Mouse (Mus musculus) neural tube, embryonic 13.5 days (tissue): ENCODE results near the gene Klhl42. TPM values are rescaled to one million over a fixed set of nuclear protein-coding genes. Genes with fewer than 3 reads are reported as not detected.

Source experiments
- ATAC-seq: fragments of 200-750 bp; cut with Nextera tagmentation; 2 replicates; pipeline ENCODE4 v1.8.0; 2017; ENCODE audit warnings: low read depth, mild to moderate bottlenecking, moderate TSS enrichment, moderate library complexity
- H3K27ac ChIP-seq: fragments of 300-500 bp; sonication (generic); replicated peaks from 2 replicates; pipeline ENCODE4 v1.5.1; 2015; ENCODE audit warnings: moderate library complexity, mild to moderate bottlenecking, inconsistent platforms
- H3K27me3 ChIP-seq: fragments of 300-500 bp; sonication (generic); 2 replicates; pipeline ENCODE4 v1.6.1; 2015; ENCODE audit warnings: mild to moderate bottlenecking, inconsistent platforms
- H3K36me3 ChIP-seq: fragments of 300-500 bp; sonication (generic); 2 replicates; pipeline ENCODE4 v1.6.1; 2015; ENCODE audit warnings: mild to moderate bottlenecking, inconsistent platforms
- H3K4me1 ChIP-seq: fragments of 300-500 bp; sonication (generic); replicated peaks from 2 replicates; pipeline ENCODE4 v1.6.1; 2015; ENCODE audit warnings: inconsistent platforms
- H3K4me2 ChIP-seq: fragments of 300-500 bp; sonication (generic); 2 replicates; pipeline ENCODE4 v1.6.1; 2015; ENCODE audit warnings: inconsistent platforms, mild to moderate bottlenecking, moderate library complexity
- H3K4me3 ChIP-seq: fragments of 300-500 bp; sonication (generic); 2 replicates; pipeline ENCODE4 v1.5.1; 2015; ENCODE audit warnings: mild to moderate bottlenecking, inconsistent platforms
- H3K9ac ChIP-seq: fragments of 300-500 bp; sonication (generic); 2 replicates; pipeline ENCODE4 v1.6.1; 2015; ENCODE audit warnings: moderate library complexity, mild to moderate bottlenecking, inconsistent platforms
- H3K9me3 ChIP-seq: fragments of 300-500 bp; sonication (generic); 2 replicates; pipeline ENCODE4 v1.6.1; 2016; ENCODE audit warnings: inconsistent platforms
- WGBS: fragments of 180-500 bp; shearing (Covaris S2); methylation state at CpG from one replicate; pipeline ENCODE4 v1.1.7; 2015; 5-methylcytosine and 5-hydroxymethylcytosine counted together
- polyA plus RNA-seq: library from polyadenylated mRNA; unstranded; fragments of >200 nt; fragmentation: Nextera tagmentation; extraction: Ambion mirVana; gene quantifications from 2 replicates; pipeline ENCODE4 v1.2.1, GENCODE M21; 2015

Gene Klhl42
- polyA plus RNA-seq, 1 experiment from 2014 or later, result 5.6 TPM

DNA sequence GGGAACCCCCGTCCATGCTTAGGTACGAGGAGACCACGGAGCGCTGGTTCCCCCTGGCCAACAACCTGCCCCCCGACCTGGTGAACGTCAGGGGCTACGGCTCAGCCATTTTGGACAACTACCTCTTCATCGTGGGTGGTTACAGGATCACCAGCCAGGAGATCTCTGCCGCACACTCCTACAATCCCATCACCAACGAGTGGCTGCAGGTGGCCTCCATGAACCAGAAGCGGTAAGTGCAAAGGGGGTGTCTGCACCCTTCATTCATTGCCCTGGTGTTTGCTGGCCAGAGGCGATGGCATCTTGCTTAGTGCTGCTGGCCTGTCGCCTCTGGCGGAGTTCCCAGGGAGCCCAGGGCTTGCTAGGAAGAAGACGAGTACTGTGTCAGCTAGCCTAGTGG, 957 bp downstream of the Klhl42 start:
- Histone ChIP-seq H3K27me3 (peaks cover 9% of the 10 kb centered on the region), H3K4me1 (peaks cover 48% of the 10 kb centered on the region), H3K36me3 (0 out of 2 replicates have a peak, but pooled peaks cover 9% of the 10 kb centered on the region), H3K4me3 (peak overlapping the region; percentile 87), H3K9ac (peak overlapping the region; percentile 93), H3K27ac (peak overlapping the region; percentile 92), H3K9me3 (no peaks in the 10 kb centered on the region), H3K4me2 (peak overlapping the region; percentile 97)
- 2% methylated on average over 15 of the region's 15 CpGs for WGBS
- ATAC-seq, result no peak; the same call in none of the 2 replicates

DNA sequence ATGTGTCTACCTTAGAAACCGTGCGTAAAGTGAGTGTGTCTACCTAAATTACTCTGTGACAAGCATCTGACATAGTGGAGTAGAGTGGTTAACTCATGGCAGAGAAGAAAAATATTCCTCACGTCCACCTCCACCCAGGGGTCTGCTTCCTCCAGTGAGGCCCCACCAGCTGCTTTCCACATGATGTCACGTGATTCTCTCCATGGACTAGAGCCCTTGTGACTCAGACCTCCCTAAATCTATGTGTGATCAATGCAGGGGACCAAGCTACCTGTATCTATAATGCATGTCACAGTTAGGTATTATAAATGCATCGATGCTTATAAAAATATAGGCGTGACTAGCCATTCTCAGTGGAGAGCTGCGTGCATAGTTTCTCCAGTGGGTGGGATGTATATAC, 3.6 kb downstream of the Klhl42 start:
- Histone ChIP-seq H3K4me3 (no peak overlapping the region), H3K36me3 (0 out of 2 replicates have a peak, but pooled peaks cover 9% of the 10 kb centered on the region), H3K4me2 (no peak overlapping the region), H3K27me3 (peaks cover 2% of the 10 kb centered on the region; the same call in 1 of the 2 replicates), H3K27ac (no peak overlapping the region), H3K9ac (no peak overlapping the region), H3K9me3 (no peaks in the 10 kb centered on the region), H3K4me1 (peaks cover 63% of the 10 kb centered on the region)
- ATAC-seq, result no peak
- 79% methylated on average over 7 of the region's 7 CpGs for WGBS

DNA sequence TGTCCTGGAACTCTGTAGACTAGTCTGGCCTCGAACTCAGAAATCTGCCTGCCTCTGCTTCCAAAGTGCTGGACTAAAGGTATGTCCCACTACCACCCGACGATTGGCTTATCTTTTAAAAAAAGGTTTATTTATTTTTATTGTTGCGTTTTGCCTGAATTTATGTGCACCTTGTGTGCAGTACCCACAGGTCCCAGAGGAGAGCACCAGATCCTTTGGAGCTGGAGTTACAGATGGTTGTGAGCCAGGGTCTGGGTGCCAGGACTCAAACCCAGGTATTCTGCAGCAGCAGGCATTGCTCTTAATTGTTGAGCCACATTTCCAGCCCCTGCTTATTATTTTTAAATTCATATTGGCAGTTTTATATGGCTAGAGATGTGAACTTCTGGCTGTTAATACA, 4.9 kb downstream of the Klhl42 start:
- H3K9ac ChIP-seq, result no peak overlapping the region
- no peak overlapping the region for H3K27ac ChIP-seq
- no peak overlapping the region for H3K4me2 ChIP-seq
- H3K27me3 ChIP-seq, result no peaks in the 10 kb centered on the region
- 0 out of 2 replicates have a peak, but pooled peaks cover 9% of the 10 kb centered on the region for H3K36me3 ChIP-seq
- H3K9me3 ChIP-seq, result no peaks in the 10 kb centered on the region
- 90% methylated on average over 4 of the region's 4 CpGs for WGBS
- no peak overlapping the region for H3K4me3 ChIP-seq
- ATAC-seq, result no peak
- peaks cover 59% of the 10 kb centered on the region for H3K4me1 ChIP-seq

DNA sequence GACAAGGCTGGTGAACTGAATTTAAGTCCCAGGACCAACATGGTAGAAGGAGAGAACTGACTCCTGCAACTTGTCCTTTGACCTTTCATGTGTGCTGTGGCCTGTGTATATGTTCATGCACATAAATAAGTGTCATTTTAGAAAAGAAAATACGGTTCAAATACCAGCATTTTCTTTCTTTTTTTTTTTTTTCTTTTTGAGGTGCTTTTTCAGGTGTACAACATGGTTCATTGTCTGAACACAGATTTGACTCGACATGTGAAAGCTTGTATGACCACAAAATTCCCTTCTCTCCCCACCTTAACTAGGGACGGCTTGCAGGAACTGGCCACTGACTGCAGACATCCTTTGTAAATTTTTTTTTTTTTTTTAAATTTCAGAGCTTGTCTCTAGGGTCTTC, 5.8 kb downstream of the Klhl42 start:
- Histone ChIP-seq H3K9ac (no peak overlapping the region; the same call in 1 of the 2 replicates), H3K36me3 (0 out of 2 replicates have a peak, but pooled peaks cover 12% of the 10 kb centered on the region), H3K4me3 (no peak overlapping the region), H3K4me1 (peaks cover 60% of the 10 kb centered on the region), H3K27me3 (no peaks in the 10 kb centered on the region), H3K4me2 (no peak overlapping the region), H3K27ac (no peak overlapping the region), H3K9me3 (no peaks in the 10 kb centered on the region)
- no peak for ATAC-seq
- 84% methylated on average over 3 of the region's 3 CpGs for WGBS

DNA sequence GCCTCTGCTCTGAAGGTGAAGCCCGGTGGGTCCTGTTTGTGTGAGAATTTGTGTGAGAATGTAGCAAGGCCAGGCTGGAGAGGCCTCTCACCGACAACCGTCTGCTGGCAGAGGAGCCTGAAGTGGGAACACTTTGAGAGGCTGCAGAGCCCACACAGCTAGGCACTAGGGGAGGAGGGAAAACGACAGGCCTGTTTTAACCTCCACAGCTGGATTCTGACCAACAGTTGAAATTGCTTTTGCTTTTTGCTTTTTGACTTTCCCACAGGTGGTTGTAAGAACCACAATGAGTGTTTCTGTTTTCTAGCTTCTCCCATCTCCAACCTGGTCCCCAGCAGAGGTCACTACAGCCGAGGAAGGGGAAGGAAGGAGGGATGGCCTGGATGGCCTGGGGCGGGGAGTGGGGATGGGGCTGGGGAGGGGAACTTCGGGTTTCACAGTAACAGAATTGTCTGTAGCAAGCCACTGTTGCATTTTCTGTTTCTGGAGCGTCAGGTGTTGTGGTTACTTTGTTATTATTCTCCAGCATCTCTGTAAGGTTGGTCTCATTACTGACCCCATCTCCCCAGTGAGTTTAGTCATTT, 6.3 kb downstream of the Klhl42 start:
- WGBS, result 50% methylated on average over 8 of the region's 8 CpGs

DNA sequence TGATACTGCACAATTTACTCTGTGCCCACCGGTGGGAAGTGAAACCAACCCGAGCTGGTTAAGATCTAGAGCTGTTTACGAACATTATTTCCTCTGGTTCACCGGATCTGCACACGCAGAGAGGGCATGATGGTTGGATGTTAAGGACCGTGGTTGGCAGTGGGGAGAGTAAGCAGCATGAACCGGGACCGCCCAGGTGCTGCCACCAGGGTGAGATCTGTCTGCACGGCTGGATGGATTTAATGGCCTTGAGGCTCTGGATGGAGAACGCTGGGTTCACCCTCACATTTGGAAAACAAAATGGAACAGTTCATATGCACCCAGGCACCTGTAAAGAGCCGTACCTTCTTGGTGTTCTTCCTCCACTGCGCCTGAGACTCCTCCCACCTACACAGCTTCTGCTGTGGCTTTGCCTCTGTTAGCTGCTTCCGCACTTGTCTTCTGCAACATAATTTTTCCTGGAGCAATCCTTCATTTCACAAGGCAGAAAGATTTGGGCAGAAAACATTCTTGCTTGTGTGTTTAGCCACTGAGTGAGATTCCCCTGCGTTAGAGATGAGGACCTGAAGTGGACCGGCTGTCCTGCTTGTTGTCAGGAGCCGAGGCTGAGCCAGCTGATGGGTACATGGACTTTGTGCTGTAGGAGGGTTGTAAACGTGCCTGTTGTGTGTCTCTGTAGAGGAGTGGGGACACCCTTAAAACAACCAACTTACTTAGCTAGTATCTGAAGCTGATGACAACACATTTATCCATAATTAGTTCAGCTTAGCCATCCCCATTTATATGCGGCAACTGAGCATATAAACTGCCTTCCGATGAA, 8.5 kb downstream of the Klhl42 start:
- Histone ChIP-seq H3K9me3 (no peaks in the 10 kb centered on the region), H3K36me3 (peaks cover 34% of the 10 kb centered on the region), H3K27ac (no peak overlapping the region), H3K4me1 (peaks cover 36% of the 10 kb centered on the region), H3K27me3 (no peaks in the 10 kb centered on the region), H3K9ac (no peak overlapping the region), H3K4me2 (no peak overlapping the region), H3K4me3 (no peak overlapping the region)
- 77% methylated on average over 19 of the region's 19 CpGs for WGBS
- ATAC-seq, result no peak

More for the DNA sequence above, 6.3 kb downstream of the Klhl42 start:
- no peak for ATAC-seq
- H3K27ac ChIP-seq, result no peak overlapping the region
- no peak overlapping the region for H3K4me2 ChIP-seq
- no peak overlapping the region for H3K4me3 ChIP-seq
- H3K9me3 ChIP-seq, result no peaks in the 10 kb centered on the region
- peaks cover 55% of the 10 kb centered on the region for H3K4me1 ChIP-seq
- H3K27me3 ChIP-seq, result no peaks in the 10 kb centered on the region
- peaks cover 17% of the 10 kb centered on the region for H3K36me3 ChIP-seq
- H3K9ac ChIP-seq, result no peak overlapping the region; the same call in 1 of the 2 replicates

DNA sequence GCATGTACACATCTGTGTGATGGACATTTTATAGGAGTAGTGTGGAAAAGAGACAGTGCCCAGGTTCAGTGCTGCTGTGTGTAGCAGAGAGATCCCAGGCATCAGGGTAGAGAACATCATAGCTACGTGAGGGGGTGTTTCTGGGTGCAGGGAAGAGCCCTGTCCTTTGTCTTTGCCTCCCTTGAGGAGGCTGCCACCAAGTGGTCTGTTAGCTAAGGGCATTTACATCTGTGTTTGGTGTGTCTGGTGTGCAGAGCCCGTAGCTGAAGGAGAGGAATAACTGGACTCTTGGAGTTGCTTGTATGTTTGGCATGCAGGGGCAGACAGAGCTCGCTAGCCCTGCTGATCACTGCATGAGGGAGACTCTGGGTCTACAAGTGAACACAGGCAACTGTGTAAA, 11.1 kb downstream of the Klhl42 start:
- no peak overlapping the region for H3K4me2 ChIP-seq
- WGBS, result 92% methylated on average over 3 of the region's 3 CpGs
- peaks cover 38% of the 10 kb centered on the region for H3K36me3 ChIP-seq
- H3K4me3 ChIP-seq, result no peak overlapping the region
- H3K27me3 ChIP-seq, result no peaks in the 10 kb centered on the region
- H3K9me3 ChIP-seq, result no peaks in the 10 kb centered on the region
- H3K27ac ChIP-seq, result no peak overlapping the region
- ATAC-seq, result no peak
- H3K4me1 ChIP-seq, result peaks cover 26% of the 10 kb centered on the region; the same call in 1 of the 2 replicates
- no peak overlapping the region for H3K9ac ChIP-seq

DNA sequence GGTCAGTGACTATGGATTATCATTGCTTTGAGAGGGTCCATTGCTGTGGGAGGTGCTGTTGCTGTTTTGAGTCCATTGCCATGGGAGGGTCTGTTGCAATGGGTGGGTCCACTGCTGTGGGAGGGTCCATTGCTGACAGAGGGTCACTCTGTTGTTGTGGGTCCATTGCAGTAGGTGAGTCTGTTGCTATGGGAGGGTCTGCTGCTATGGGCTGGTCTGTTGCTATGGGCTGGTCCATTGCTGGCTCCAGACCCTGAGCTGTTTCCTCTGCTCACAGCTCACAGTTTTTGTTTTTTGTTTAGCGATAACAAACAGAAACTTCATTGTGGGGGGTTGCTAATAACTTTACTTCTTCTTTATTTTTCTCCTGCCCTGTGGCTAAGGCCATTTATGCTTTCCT, 14.3 kb downstream of the Klhl42 start:
- 100% methylated on average over 1 of the region's 1 CpGs for WGBS
- no peak for ATAC-seq
- Histone ChIP-seq H3K4me1 (0 out of 2 replicates have a peak, but pooled peaks cover 8% of the 10 kb centered on the region), H3K27ac (no peak overlapping the region), H3K36me3 (peaks cover 66% of the 10 kb centered on the region), H3K27me3 (no peaks in the 10 kb centered on the region), H3K4me2 (no peak overlapping the region), H3K9me3 (no peaks in the 10 kb centered on the region), H3K9ac (no peak overlapping the region), H3K4me3 (no peak overlapping the region)

DNA sequence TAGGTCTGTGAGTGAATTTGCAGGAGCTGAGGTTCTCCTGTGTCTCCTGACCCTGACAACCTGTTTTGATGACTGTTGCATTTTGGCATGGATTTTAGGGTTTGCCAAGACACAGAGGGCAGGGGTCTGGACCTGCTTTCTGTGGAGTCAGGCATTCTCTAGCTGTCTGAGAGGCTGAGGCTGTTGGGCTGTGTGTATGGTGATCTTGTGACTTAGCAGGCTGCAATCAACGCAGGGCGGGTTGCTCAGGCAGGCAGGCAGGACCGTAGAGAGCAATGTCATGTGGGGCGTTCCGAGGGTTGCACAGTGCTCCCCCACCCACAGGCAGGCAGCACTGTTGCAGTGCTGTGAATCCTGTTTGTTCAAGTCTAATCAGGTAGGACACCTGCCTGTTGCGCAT, 15.5 kb downstream of the Klhl42 start:
- H3K4me2 ChIP-seq, result no peak overlapping the region
- no peaks in the 10 kb centered on the region for H3K9me3 ChIP-seq
- H3K36me3 ChIP-seq, result peaks cover 73% of the 10 kb centered on the region
- no peak for ATAC-seq
- no peaks in the 10 kb centered on the region for H3K27me3 ChIP-seq
- H3K4me1 ChIP-seq, result no peaks in the 10 kb centered on the region
- no peak overlapping the region for H3K27ac ChIP-seq
- 92% methylated on average over 6 of the region's 6 CpGs for WGBS
- H3K9ac ChIP-seq, result no peak overlapping the region
- H3K4me3 ChIP-seq, result no peak overlapping the region

DNA sequence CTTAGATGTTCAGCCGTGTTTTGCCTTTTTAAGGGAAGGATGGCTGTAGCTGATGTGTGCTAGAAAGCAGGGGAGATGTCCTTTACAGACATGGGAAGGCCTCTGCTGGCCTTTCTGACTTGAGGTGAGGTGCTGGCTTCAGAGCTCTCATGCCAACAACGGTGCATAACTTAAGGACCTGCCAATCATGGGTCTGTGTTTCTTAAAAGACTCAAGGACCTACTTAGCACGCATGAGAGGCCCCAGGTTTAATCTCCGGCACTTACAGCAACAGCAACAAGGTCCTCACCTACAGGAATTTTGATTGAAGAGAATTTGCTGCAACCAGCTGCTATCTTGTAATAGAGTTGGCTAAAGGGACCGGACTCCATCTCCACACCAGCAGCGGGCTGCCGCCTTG, 18.1 kb downstream of the Klhl42 start:
- no peaks in the 10 kb centered on the region for H3K27me3 ChIP-seq
- ATAC-seq, result no peak
- peaks cover 59% of the 10 kb centered on the region for H3K36me3 ChIP-seq
- H3K27ac ChIP-seq, result no peak overlapping the region
- no peaks in the 10 kb centered on the region for H3K4me1 ChIP-seq
- no peak overlapping the region for H3K4me2 ChIP-seq
- WGBS, result 95% methylated on average over 7 of the region's 7 CpGs
- no peaks in the 10 kb centered on the region for H3K9me3 ChIP-seq
- H3K9ac ChIP-seq, result no peak overlapping the region
- H3K4me3 ChIP-seq, result no peak overlapping the region

DNA sequence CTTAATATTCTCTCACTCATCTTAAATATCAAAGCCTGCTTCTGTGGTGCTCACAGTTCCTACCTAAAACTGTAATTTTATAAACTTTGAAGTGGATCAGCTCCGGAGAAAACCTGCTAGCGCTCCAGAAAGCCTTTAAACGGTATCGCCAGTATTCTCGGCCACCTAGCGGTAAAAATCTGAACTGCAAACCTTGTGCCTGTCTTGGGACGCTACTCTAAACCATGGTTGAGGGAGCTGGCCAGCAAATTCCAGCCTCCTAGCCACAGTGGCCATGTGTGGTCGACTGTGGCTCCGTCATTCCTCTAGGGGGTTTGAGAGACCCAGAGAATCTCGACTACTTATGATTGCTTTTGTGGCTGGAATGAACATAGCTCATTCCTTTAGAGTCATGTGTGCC, 25.4 kb downstream of the Klhl42 start:
- ATAC-seq, result 0 out of 2 replicates have a peak, but pooled peaks have one; percentile 36
- H3K36me3 ChIP-seq, result peaks cover 9% of the 10 kb centered on the region
- no peak overlapping the region for H3K4me3 ChIP-seq
- H3K4me1 ChIP-seq, result no peaks in the 10 kb centered on the region
- no peak overlapping the region for H3K27ac ChIP-seq
- H3K9me3 ChIP-seq, result no peaks in the 10 kb centered on the region
- H3K4me2 ChIP-seq, result no peak overlapping the region
- H3K9ac ChIP-seq, result no peak overlapping the region
- 12% methylated on average over 10 of the region's 10 CpGs for WGBS
- no peaks in the 10 kb centered on the region for H3K27me3 ChIP-seq

DNA sequence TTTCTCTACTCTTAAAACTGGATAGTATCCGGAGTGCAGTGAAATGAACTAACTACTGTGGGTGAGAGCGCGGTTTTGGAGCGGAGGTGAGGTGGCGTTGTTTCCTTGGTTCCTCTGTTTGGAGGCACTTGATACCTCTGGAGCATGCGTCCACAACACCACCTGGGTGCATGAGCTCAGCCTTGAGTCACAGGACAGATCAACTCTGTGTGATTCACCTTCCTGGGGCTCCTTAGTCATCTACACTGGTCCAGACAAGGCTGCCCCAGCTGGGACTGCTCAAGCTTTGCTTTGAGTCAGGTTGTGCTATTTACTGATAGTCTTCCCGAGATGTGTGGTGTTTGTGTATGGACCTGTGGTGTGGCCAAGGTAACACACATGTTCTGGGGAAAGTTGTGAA, 26.6 kb downstream of the Klhl42 start:
- Histone ChIP-seq H3K4me3 (no peak overlapping the region), H3K27me3 (no peaks in the 10 kb centered on the region), H3K9me3 (no peaks in the 10 kb centered on the region), H3K36me3 (no peaks in the 10 kb centered on the region; the same call in 1 of the 2 replicates), H3K4me1 (no peaks in the 10 kb centered on the region), H3K9ac (no peak overlapping the region), H3K4me2 (no peak overlapping the region), H3K27ac (no peak overlapping the region)
- no peak for ATAC-seq
- WGBS, result 93% methylated on average over 7 of the region's 7 CpGs
